Comparison of ENCODE assay signal across 20 mouse cellular contexts in the genomic region with DNA sequence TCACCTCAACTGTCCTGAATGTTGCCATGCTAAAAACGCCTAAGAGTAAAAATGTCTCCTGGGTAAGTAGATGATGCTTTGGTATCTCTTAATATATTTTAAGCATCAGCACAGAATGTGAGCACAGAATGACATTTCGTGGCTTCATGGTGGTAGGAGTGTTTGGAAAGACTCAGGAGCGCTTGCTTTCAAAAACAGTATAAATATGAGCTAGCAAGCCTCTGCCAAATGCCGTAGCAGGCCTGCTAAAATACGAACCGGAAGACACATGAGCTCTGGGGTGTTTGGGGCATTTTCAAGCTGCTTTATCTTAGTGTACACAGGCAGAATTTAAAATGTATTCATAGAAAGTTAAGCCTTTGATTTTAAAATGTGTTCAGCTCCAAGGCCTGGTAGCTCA.
DNase-seq lines count a peak whose midpoint lies in the region; ATAC-seq and TF ChIP-seq lines count a peak whose summit lies in the region.
"Had no signal": no experiment of that assay in that cellular context is flagged by ENCODE, and none has a peak within 500 bp of the region (broad histone marks: within the 10 kb centered on the region; RNA-seq: fewer than 3 reads in every experiment).

No protein-coding gene starts in this region.

- DNase-seq in lung, adult 2 months = no peak
- peak; percentile 14 to 27 for DNase-seq in frontal cortex, postnatal 14 days (ENCODE audit: low spot score in 2 of 2)
- DNase-seq in left cerebral cortex, adult 2 months (ENCODE audit: extremely low spot score in 1 of 2, low spot score in 2 of 2) = peak; percentile 11 to 20
- peak; percentile 36 to 62 for DNase-seq in right cerebral cortex, postnatal 10 days (ENCODE audit: low spot score in 2 of 2)
- no peak for DNase-seq in gastrocnemius, postnatal 10 days
- no peak for DNase-seq in thymus, postnatal 4 days
- no peak for DNase-seq in heart, postnatal 10 days
- DNase-seq: adrenal gland, adult 2 months; B cell, adult 2 months; cerebellum, adult 2 months; gastrocnemius, postnatal 25 days; heart, postnatal 14 days; kidney, adult 11 months; kidney, postnatal 36 days had no signal

- no peaks in the 10 kb centered on the region for H3K27me3 ChIP-seq in lung, embryonic 16.5 days (ENCODE audit: control insufficient read depth, insufficient read depth, low read depth, low read length)
- H3K27me3 ChIP-seq: embryonic facial prominence, embryonic 15.5 days; forebrain, embryonic 13.5 days; limb, embryonic 13.5 days; liver, embryonic 15.5 days had no signal

- no peak overlapping the region for H3K27ac ChIP-seq in lung, embryonic 16.5 days (ENCODE audit: low read length)
- peak overlapping the region; percentile 75 for H3K27ac ChIP-seq in left cerebral cortex, adult 2 months
- H3K27ac ChIP-seq: embryonic facial prominence, embryonic 15.5 days; forebrain, embryonic 13.5 days; limb, embryonic 13.5 days; liver, embryonic 15.5 days had no signal

- WGBS in lung, embryonic 16.5 days = 54% methylated on average over 6 of the region's 6 CpGs
- 63% methylated on average over 6 of the region's 6 CpGs for WGBS in lung, adult 2 months

- H3K9ac ChIP-seq in lung, embryonic 16.5 days (ENCODE audit: low read length) = no peak overlapping the region
- H3K9ac ChIP-seq: embryonic facial prominence, embryonic 15.5 days; forebrain, embryonic 13.5 days; limb, embryonic 13.5 days; liver, embryonic 15.5 days had no signal

- no peaks in the 10 kb centered on the region for H3K36me3 ChIP-seq in lung, embryonic 16.5 days (ENCODE audit: control insufficient read depth, insufficient read depth, low read length)
- H3K36me3 ChIP-seq: embryonic facial prominence, embryonic 15.5 days; limb, embryonic 13.5 days; liver, embryonic 15.5 days had no signal

- TF ChIP-seq CTCF in lung, adult 2 months (IDR thresholded peaks at IDR 0.05; ENCODE audit: insufficient read depth, low read length) = no peak
- no peak for TF ChIP-seq CTCF in left cerebral cortex, adult 2 months (IDR thresholded peaks at IDR 0.05)

- no peak overlapping the region for H3K4me3 ChIP-seq in lung, embryonic 16.5 days (ENCODE audit: low read length)
- no peak overlapping the region for H3K4me3 ChIP-seq in lung, adult 2 months (replicated peaks; ENCODE audit: extremely low read depth, low read depth, low read length)
- no peak overlapping the region for H3K4me3 ChIP-seq in left cerebral cortex, adult 2 months
- H3K4me3 ChIP-seq: embryonic facial prominence, embryonic 15.5 days; forebrain, embryonic 13.5 days; limb, embryonic 13.5 days; liver, embryonic 15.5 days had no signal

- ATAC-seq in lung, embryonic 16.5 days (ENCODE audit: low read depth) = peak; percentile 41; the same call in 1 of the 2 replicates
- ATAC-seq: forebrain, embryonic 13.5 days; hindbrain, embryonic 16.5 days had no signal

- no peak overlapping the region for H3K4me2 ChIP-seq in lung, embryonic 16.5 days (ENCODE audit: low read depth, low read length)
- H3K4me2 ChIP-seq: embryonic facial prominence, embryonic 15.5 days; forebrain, embryonic 13.5 days; limb, embryonic 13.5 days; liver, embryonic 15.5 days had no signal

- H3K9me3 ChIP-seq in lung, embryonic 16.5 days (ENCODE audit: control insufficient read depth, low read length) = no peaks in the 10 kb centered on the region
- H3K9me3 ChIP-seq: embryonic facial prominence, embryonic 15.5 days; forebrain, embryonic 13.5 days; limb, embryonic 13.5 days; liver, embryonic 15.5 days had no signal

- TF ChIP-seq POLR2A in lung, adult 2 months (IDR thresholded peaks at IDR 0.05; ENCODE audit: borderline replicate concordance, extremely low read depth, low read depth, low read length) = no peak

- intact Hi-C loops in left cerebral cortex, adult 2 months (cut with DNase I) = no loop called here
- intact Hi-C loops in heart, postnatal 10 days (cut with DNase I) = no loop called here

- H3K4me1 ChIP-seq in lung, embryonic 16.5 days (replicated peaks; ENCODE audit: control insufficient read depth, insufficient read depth, low read length) = peaks cover 3% of the 10 kb centered on the region; the same call in 1 of the 2 replicates
- H3K4me1 ChIP-seq in lung, adult 2 months (ENCODE audit: control insufficient read depth, insufficient read depth, low read length) = no peaks in the 10 kb centered on the region
- H3K4me1 ChIP-seq: forebrain, embryonic 13.5 days; limb, embryonic 13.5 days; liver, embryonic 15.5 days had no signal

Comparison
In these comparisons a context has a peak if more than half of its experiments do, and no peak if none do; other contexts are left out.
1. DNase-seq: peak in frontal cortex, postnatal 14 days (2 of 2), left cerebral cortex, adult 2 months (2 of 2) and right cerebral cortex, postnatal 10 days (2 of 2); none in lung, adult 2 months (single experiment), gastrocnemius, postnatal 10 days (single experiment), thymus, postnatal 4 days (single experiment) and heart, postnatal 10 days (0 of 2).